8 mouse cellular contexts compared by ENCODE assay signal in the genomic region with DNA sequence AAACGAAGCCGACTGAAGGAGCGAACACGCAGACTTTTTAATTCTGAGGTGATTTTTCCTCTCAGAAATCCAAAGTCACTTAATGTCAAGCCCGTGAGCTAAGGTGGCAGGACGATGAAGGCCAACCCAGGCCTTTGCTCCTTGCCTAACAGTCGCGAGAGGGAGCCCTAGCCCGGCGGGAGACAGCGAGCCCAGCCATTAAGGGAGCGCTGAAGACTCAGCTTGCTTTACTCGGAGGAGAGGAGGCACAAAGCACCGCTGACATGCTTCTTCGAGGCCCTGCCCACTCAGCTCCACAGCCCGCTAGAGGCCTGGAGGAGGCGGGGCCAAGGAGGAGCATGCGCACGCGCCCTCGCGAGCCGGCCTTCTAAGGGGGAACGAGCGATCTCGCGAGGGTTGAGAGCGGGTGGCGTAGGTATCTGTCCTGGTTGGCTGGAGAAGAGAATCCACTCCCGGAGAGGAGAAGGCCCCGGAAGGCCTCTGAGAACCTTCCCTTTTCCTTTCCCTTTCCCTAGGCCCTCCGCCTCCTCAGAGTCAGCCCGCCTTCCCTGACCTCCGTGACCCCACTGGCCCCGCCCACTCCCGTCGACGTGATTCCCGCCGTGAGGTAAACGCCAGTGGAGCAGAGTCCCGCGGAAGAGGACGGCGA. TPM values are rescaled to one million over a fixed set of nuclear protein-coding genes. Genes with fewer than 3 reads are reported as not detected.
DNase-seq lines count a peak whose midpoint lies in the region; ATAC-seq and TF ChIP-seq lines count a peak whose summit lies in the region.
"Not testable (repeated sequence)": the region's sequence is repeated elsewhere in the genome, so short reads cannot be mapped to it uniquely, and the experiment has no call there.
"Had no signal": no experiment of that assay in that cellular context is flagged by ENCODE, and none has a peak within 500 bp of the region (broad histone marks: within the 10 kb centered on the region; RNA-seq: fewer than 3 reads in every experiment).

No protein-coding gene starts in this region.

- peaks cover 22% of the 10 kb centered on the region for H3K9me3 ChIP-seq in embryonic facial prominence, embryonic 15.5 days (replicated peaks)
- peaks cover 21% of the 10 kb centered on the region for H3K9me3 ChIP-seq in heart, embryonic 14.5 days (ENCODE audit: control insufficient read depth, low read length)
- peaks cover 13% of the 10 kb centered on the region for H3K9me3 ChIP-seq in intestine, embryonic 16.5 days (ENCODE audit: control insufficient read depth, low read length)
- H3K9me3 ChIP-seq in limb, embryonic 14.5 days (ENCODE audit: control insufficient read depth, low read length), result peaks cover 20% of the 10 kb centered on the region
- H3K9me3 ChIP-seq in midbrain, embryonic 13.5 days, result peaks cover 37% of the 10 kb centered on the region

- H3K4me2 ChIP-seq in embryonic facial prominence, embryonic 15.5 days (replicated peaks), result peak overlapping the region; percentile 37
- H3K4me2 ChIP-seq in heart, embryonic 14.5 days (ENCODE audit: low read length), result peak overlapping the region; percentile 52
- peak overlapping the region; percentile 48 for H3K4me2 ChIP-seq in intestine, embryonic 16.5 days (ENCODE audit: low read depth, low read length)
- H3K4me2 ChIP-seq in limb, embryonic 14.5 days (replicated peaks; ENCODE audit: low read depth, low read length, severe bottlenecking), result peak overlapping the region; percentile 32; the same call in 1 of the 2 replicates
- peak overlapping the region; percentile 33; the same call in 1 of the 2 replicates for H3K4me2 ChIP-seq in midbrain, embryonic 13.5 days (replicated peaks)

- 34% methylated on average over 45 of the region's 45 CpGs for WGBS in embryonic facial prominence, embryonic 15.5 days
- WGBS in heart, embryonic 14.5 days, result 38% methylated on average over 40 of the region's 45 CpGs
- WGBS in intestine, embryonic 16.5 days, result 45% methylated on average over 34 of the region's 45 CpGs
- WGBS in limb, embryonic 14.5 days, result 41% methylated on average over 37 of the region's 45 CpGs
- WGBS in midbrain, embryonic 13.5 days, result 36% methylated on average over 43 of the region's 45 CpGs

- not testable (repeated sequence) for H3K4me1 ChIP-seq in embryonic facial prominence, embryonic 15.5 days; heart, embryonic 14.5 days (ENCODE audit: control insufficient read depth in 2 of 2, insufficient read depth in 2 of 2, low read length in 2 of 2); intestine, embryonic 16.5 days (ENCODE audit: control insufficient read depth, insufficient read depth, low read length); limb, embryonic 14.5 days (ENCODE audit: control insufficient read depth, insufficient read depth, low read length); midbrain, embryonic 13.5 days (replicated peaks)

- TF ChIP-seq POLR2A in limb, embryonic 14.5 days (IDR thresholded peaks at IDR 0.05; ENCODE audit: borderline replicate concordance, extremely low read depth, insufficient read depth, insufficient read length), result not testable (repeated sequence)

- not testable (repeated sequence) for H3K27ac ChIP-seq in embryonic facial prominence, embryonic 15.5 days (replicated peaks); heart, embryonic 14.5 days (replicated peaks in 1 of 2; ENCODE audit: control insufficient read depth in 1 of 2, insufficient read depth in 1 of 2, low read depth in 2 of 2, low read length in 2 of 2); intestine, embryonic 16.5 days (ENCODE audit: low read length); limb, embryonic 14.5 days (replicated peaks; ENCODE audit: low read depth, low read length); midbrain, embryonic 13.5 days

- not testable (repeated sequence) for ATAC-seq in embryonic facial prominence, embryonic 15.5 days (ENCODE audit: insufficient number of reproducible peaks, low FRiP score, low TSS enrichment, low read depth); heart, embryonic 14.5 days (ENCODE audit: insufficient number of reproducible peaks, insufficient read depth, low FRiP score, low read depth); intestine, embryonic 16.5 days; limb, embryonic 14.5 days (ENCODE audit: low FRiP score, low read depth); midbrain, embryonic 13.5 days

- DNase-seq in NIH3T3 (ENCODE audit: low read depth), result peak; percentile 5
- DNase-seq in limb, embryonic 14.5 days (ENCODE audit: low spot score), result not testable (repeated sequence)
- DNase-seq in spleen, postnatal 4 days (ENCODE audit: low spot score in 2 of 2), result peak; percentile 39 to 78

- H3K9ac ChIP-seq in embryonic facial prominence, embryonic 15.5 days; heart, embryonic 14.5 days (ENCODE audit: low read length); intestine, embryonic 16.5 days (ENCODE audit: low read depth, low read length); limb, embryonic 14.5 days (ENCODE audit: low read depth, low read length, severe bottlenecking); midbrain, embryonic 13.5 days (replicated peaks): not testable (repeated sequence)

- H3K27me3 ChIP-seq in embryonic facial prominence, embryonic 15.5 days; heart, embryonic 14.5 days (ENCODE audit: control insufficient read depth, insufficient read depth, low read length); intestine, embryonic 16.5 days (replicated peaks; ENCODE audit: control insufficient read depth, insufficient read depth, low read length); limb, embryonic 14.5 days (ENCODE audit: control insufficient read depth, insufficient read depth, low read length); midbrain, embryonic 13.5 days: not testable (repeated sequence)

- H3K36me3 ChIP-seq in embryonic facial prominence, embryonic 15.5 days; heart, embryonic 14.5 days (ENCODE audit: control insufficient read depth, insufficient read depth, low read length); intestine, embryonic 16.5 days (ENCODE audit: control insufficient read depth, insufficient read depth, low read length); limb, embryonic 14.5 days (ENCODE audit: control insufficient read depth, insufficient read depth, low read length); midbrain, embryonic 13.5 days: not testable (repeated sequence)

- H3K4me3 ChIP-seq in embryonic facial prominence, embryonic 15.5 days (replicated peaks), result peak overlapping the region; percentile 21; the same call in 1 of the 2 replicates
- H3K4me3 ChIP-seq in heart, embryonic 14.5 days (ENCODE audit: control insufficient read depth in 1 of 2, insufficient read depth in 1 of 2, low read depth in 1 of 2, low read length in 2 of 2), result peak overlapping the region in 1 of 2 experiments; percentile 26; a peak in 2 of 4 replicates
- H3K4me3 ChIP-seq in intestine, embryonic 16.5 days (ENCODE audit: low read length), result peak overlapping the region; percentile 38; the same call in 1 of the 2 replicates
- peak overlapping the region; percentile 16; the same call in 1 of the 2 replicates for H3K4me3 ChIP-seq in limb, embryonic 14.5 days (replicated peaks; ENCODE audit: low read length)
- peak overlapping the region; percentile 20 for H3K4me3 ChIP-seq in midbrain, embryonic 13.5 days (replicated peaks)

RNA-seq across cellular contexts. Expression of gene Zfp987, which starts 30.0 kb away (rescaled TPM):
- polyA plus RNA-seq in embryonic facial prominence, embryonic 15.5 days (2015; fragmentation: Nextera tagmentation; extraction: Ambion mirVana), result 0.09 TPM in 1 of 2 replicates, not detected in the other
- polyA plus RNA-seq in heart, embryonic 14.5 days (2014; fragmentation: Nextera tagmentation; extraction: Ambion mirVana), result not detected in 2 replicates
- polyA plus RNA-seq in intestine, embryonic 16.5 days (2015; fragmentation: Nextera tagmentation; extraction: Ambion mirVana), result 0.38 and 0.64 TPM in 2 replicates
- not detected in 2 replicates for polyA plus RNA-seq in limb, embryonic 14.5 days (2012; rRNA removed)
- 0.08 and 0.18 TPM in 2 replicates for polyA plus RNA-seq in limb, embryonic 14.5 days (2014; fragmentation: Nextera tagmentation; extraction: Ambion mirVana)
- not detected in 2 replicates for polyA plus RNA-seq in midbrain, embryonic 13.5 days (2015; fragmentation: Nextera tagmentation; extraction: Ambion mirVana)
- polyA plus RNA-seq: heart, adult 2 months had no signal
